Mouse (Mus musculus): Measurements from ENCODE around the gene Cplx3. TPM values are rescaled to one million over a fixed set of nuclear protein-coding genes. Genes with fewer than 3 reads are reported as not detected.

Gene Cplx3
- total RNA-seq, 2 experiments from 2014 or later: 2.4 to 3.2 TPM

DNA sequence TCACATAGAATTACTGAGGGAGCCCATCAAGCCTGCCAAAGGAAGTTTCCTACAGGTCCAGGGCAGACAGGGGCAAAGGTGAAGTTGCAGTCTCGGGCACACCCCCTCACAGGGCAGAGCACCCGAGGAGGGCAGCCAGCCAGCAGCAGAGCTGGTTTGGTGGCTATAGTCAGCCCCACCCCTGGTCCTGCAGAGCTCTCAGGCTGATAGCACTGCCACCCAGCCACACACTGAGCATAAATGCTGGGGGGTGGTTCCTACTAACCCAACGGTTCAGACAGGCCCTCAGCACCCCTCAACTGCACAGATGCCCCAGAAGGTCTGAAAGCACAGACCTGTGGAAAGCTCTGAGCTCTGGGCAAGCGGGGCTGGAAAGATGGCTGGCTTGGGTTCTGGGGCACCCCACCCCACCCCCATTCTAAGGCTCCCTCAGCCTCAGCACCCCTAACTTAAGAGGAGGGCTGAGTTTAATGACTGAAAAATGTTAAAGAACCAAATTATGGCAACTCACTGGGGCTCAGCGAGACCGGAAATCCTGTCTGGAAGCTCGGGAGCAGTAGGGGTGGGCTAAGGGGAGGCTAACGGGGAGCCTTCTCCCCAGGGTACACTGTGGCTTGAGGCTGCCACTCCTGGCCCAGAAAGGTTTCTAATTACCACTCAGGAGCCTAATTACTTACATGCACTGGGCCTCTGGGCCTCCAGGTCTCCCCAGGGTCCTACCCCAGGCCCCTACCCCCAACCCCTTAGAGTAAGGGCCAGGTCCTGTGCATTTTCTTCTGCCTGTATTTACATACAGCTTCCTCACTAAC lies 32.8 kb upstream of the Cplx3 start:
- DNase-seq (ENCODE audit: low spot score in 2 of 2): no peak

DNA sequence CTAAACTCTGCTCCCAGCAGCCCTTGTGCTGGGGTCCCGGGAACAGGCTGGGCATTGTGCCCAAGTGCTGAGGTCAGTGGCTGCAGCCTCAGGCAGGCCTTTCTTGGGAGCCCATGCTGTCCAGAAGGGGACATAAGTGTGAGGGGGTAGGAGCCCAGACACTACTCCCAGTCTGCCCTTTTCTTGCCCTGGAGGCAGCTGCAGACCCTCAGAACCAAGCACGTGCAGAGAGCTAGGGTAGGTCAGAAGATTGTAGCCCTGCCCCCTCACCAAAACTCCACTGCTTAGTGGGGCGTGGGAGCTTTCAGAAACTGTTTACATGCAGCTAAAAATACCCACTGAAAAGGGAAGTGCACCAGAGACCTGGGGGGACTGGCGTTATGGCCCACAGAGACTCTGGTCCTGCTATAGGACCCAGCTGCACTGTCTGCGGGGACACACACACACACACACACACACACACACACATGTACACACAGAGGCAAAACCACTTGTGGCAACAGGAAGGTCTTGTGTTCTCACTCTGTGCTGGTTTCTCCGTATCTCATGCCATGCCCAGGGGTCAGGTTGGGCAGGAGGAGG lies 31.8 kb upstream of the Cplx3 start:
- DNase-seq (ENCODE audit: low spot score in 2 of 2): no peak

DNA sequence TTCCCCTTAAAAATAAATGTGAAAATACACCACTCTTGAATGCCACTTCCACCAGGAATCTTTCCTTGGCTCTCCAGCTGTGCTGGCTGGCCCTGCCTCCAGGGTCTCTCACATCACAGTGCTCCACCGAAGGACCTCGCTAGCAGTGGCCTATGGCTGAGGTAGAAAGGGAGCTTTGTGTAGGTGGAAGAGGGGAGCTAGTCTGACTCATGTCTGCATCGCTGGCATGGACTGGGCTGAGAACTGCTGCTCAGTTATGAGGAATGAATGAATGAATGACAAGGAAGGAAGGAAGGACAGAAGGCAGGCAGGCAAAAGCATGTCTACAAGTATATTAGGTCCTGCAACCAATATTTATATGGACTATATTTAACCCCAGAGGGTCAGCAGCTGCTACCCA lies 31.2 kb upstream of the Cplx3 start:
- DNase-seq (ENCODE audit: low spot score in 2 of 2): no peak

DNA sequence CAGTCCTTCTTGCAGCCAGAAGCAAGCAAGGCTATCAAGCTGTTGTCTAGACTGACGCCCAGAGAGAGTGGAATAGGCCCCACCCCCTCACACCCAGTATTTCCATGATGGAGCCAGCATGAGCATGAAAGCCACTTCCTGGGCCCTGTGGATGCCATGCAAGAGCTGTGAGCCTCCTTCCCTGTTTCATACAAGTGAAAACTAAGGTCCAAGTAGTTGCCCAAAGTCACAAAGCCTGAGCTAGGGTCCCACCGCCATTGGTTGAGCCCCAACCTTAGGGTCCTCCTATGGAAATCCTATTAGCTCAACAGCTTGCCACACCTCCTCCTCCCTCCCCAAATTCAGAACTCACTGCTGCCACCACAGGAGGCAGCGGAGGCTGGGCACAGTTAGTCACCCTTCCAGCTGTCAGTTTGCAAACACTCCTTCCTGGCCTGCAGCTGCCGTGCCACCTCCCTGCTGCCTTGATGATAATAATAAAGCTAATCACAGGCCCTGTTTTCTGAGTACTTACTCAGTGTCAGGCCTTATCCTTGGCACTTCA lies 27.5 kb upstream of the Cplx3 start:
- DNase-seq (ENCODE audit: low spot score in 2 of 2): peak in 1 of 2 experiments; percentile 52

DNA sequence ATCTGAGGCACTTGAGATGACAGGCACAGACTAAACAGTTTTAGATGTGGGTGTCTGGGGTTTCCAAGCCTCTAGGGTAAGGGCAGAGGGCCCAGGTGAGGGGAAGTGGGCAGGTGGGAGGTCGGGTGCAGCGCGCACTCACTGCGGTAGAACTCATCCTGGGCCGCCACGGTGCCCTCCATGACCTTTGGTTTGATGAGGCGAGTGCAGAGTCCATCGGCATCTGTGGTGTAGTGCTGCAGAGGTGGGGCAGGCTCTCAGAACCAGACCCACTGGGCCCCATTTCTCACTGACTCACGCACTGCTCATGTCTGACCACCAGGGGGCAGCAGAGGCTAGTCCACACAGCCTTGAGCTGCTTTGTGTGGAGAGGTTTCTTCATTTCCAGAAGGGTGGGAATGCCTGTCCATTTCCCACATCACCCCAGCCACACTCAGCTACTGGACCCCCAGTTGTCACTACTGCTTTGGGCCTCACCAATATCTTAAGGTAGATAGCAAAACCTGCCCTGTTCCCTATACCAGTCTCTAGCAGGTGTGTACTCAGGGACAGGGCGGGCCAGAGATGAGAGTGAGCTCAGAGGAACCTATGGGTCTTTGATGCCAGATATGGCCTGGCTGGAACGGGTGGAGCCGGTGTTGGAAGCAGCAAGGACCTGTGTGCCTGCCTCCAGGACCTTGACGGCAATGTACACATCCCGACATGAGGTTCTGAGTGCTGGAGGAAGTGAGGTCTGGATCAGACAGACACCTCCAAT lies 23.2 kb upstream of the Cplx3 start:
- peak; percentile 77 to 82 for DNase-seq (ENCODE audit: low spot score in 2 of 2)

DNA sequence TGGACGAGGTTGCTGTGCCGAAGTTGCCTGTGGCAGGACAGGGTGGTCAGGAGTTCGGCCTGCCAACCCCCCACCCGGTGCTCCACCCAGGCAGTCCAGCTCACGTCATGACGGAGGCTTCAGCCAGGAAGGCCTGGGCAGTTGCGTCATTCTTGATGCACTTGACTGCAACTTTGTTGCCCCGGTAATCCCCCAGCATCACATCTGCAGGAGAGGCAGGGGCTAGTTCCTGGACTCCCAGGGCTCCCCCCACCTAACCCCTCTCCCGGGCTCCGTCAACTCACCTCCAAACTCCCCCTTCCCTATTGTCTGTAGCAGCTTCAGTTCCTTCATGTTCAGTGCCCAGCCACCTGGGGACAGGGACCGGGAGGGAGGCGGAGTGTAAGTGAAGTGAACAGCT lies 22.6 kb upstream of the Cplx3 start:
- no peak for DNase-seq (ENCODE audit: low spot score in 2 of 2)

DNA sequence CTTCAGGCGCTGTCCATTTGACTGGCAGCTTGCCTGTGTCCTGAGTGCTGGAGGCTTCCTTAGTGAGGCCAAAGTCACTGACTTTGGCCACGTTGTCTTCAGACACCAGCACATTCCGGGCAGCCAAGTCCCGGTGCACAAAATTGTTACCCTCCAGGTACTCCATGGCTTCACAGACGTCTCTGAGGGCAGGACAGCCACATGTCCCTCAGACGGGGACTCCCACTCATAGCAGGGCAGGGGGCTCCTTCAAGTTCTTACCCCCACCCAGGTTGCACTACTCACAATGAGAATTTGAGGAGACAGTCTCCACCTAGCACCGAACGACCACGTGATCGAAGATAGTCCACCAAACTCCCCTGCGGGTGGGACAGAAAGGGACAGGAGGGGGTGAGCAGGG lies 21.8 kb upstream of the Cplx3 start:
- DNase-seq (ENCODE audit: low spot score in 2 of 2): no peak

DNA sequence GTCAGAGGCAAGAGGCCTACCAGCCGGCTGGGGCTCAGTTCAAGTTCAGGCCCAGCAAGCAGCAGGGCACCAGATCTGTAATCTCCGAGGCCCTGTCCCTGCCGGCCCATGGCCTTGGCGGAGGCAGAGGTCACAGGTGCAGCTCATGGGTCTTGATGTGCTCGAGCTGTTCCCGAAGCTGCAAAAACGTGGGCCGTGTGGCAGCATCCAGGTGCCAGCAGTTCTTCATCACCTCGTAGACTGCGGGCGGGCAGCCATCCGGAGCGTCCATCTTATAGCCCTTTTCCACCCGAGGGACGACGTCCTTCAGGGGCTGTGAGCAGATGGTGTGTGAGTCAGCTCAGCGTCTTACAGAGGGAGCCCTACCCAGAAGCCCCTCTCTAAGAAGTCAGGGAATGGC lies 21.1 kb upstream of the Cplx3 start:
- DNase-seq (ENCODE audit: low spot score in 2 of 2): no peak

DNA sequence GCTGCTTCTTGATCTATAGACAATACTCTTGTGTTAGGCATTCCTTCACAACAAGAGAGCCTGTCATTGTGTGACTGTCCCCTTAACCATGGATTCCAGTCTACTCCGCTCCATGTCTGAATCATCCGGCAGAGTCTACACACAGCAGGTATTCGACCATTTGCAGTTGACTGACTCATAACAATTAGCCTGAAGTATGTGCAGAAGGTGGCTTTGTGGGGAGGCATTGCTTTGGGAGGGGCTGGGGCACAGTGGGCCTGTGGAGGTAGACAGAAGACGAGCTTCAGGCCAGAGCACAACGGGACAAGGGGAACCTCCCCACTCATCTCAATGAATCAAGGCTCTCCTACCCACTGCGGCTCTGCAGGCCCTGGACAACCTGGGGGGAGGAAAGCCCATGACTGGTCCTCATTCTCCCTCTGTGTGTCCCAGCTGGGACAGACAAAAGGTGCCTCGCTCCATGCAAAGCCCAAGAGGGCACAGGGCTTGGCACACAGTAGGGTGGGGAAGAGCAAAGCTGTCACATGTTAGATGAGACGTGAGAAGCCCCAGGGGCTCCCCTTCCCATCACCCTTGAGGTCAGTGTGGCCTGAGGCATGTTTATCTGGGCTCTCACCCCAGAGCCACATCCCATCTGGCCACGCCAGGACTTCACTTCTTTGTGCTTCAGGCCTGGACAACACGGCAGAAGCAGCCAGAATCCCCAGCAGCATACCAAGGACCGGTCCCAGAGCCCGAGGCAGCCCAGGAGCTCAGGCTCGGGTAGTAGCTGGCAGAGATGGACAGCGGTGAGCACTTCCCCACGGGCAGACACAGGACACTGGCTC lies 19.8 kb upstream of the Cplx3 start:
- DNase-seq (ENCODE audit: low spot score in 2 of 2): no peak

DNA sequence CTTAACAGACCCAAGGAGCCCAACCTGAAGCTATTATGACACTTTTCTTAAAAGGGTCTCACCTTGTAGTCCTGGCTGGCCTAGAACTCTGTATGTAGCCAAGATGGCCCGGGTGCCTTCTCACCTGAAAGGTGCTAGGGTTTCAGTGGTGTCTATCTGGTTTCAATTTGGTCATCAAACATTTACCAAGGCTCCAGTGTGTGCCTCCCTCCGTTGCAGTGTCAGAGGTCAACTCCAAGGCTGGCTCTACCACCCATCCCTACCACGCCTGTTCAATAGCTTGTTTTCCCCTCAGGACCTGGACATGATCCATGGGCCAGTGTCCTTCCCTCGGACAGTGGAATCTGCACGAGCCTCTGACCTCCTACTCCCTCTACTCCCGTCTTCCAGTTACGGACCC lies 18.2 kb upstream of the Cplx3 start:
- DNase-seq (ENCODE audit: low spot score in 2 of 2): no peak

DNA sequence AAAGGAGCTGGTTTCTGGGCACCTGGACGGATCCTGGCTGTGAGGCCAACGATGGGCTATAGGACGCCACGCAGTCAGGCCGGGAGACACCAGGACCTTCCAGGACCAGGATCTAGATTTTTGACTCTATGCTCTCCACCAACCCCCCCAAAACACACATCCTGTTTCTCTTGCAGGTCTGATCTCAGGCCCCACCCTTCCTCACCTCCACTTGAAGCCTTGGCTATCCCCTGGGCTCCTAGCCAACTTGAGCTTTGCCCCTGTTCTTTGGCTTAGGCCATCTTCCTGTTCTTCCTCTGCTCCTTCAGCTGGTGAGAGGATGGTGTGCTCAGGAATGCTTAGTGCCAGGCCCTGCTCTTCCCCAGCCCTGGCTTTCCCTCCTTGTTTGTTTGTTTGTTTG lies 14.6 kb upstream of the Cplx3 start, which contains the start of gene Lman1l:
TSS of gene Lman1l (minus strand) at position 101 of the 400 bp plus-strand sequence.
- DNase-seq (ENCODE audit: low spot score in 2 of 2): no peak

DNA sequence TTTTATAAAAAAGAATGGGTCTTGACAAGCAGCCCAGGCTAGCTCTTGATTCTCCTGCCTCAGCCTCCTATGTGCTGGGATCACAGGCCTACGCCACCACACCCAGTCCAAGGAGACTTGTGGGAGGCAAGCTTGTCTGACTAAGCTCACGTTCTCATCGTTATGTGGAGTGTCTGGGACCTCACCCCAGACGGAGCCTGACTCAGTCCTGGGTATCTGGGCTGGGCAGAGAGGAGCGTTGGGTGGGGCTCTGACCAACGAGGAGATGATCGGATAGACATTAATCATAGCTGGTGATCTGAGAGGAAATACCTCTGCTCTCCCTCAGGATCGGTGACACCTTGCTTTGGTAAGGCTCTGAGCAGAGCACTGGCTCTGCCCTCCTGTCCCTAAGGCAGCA lies 12.8 kb upstream of the Cplx3 start:
- no peak for DNase-seq (ENCODE audit: low spot score in 2 of 2)

DNA sequence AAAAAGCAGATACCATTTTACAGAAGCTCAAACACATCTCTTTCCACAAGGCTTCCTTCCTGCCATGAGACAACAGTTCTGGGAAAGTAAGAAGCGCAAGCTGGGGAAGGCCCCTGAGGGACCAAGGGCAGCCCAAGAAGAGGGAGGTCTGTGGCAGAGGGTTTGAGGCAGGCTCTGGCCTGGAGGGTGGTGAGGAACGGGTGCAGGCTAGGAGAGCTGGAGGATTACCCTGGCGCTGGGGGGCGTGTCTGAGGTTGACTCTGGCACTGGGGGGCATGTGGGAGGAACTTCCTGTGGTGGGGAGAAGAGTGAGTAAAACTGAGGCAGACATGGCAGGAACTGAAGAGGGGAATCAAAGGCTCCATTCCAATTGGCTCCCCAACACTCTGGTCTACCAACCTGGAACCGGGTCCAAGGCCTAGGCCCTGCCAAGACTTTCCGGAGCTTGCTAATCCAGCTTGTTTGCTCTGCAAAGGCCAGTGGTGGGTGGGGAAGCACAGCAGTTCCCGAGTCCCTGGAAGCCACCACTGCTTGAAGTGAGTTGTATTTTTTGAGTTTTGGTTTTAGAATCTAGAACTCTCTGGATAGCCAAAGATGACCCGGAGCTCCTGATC lies 11.6 kb upstream of the Cplx3 start:
- DNase-seq (ENCODE audit: low spot score in 2 of 2): peak in 1 of 2 experiments; percentile 69

DNA sequence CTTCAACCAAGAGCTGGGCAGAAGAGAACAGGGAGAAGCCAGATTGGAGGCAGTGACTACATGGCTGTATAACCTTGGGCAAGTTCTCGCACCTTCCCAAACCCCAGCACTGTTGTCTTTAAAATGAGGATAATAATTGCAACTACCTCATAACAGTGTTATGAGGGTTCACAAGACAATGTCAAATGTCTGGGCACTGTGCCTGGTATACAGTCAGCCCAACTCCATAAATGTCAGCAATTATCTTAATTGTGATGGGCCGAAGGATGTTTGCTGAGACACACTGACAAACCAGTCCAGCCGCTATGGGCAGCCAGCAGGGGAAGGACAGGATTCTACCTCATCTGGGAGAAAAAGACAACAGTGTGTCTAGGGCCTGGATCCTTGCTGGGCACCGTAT lies 8.7 kb upstream of the Cplx3 start:
- no peak for DNase-seq (ENCODE audit: low spot score in 2 of 2)

DNA sequence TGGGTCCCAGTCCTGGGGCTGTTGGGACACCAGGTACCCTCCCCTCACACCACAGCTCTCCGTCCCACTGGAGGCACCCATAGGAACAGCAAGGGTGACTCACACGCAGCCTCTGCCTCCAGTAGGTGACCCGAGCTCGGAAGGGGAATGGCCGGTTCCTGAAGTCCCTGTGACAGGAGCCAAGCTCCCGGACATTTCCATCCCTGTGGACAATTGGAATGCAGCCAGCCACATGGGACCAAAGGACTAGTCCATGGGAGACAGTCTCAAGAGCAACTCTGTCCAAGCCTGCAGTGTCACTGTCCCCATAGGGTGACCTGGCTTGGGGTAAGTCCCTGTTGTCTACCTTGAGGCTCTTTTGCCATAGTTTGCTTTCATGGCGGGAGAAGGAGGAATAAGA lies 7.9 kb upstream of the Cplx3 start:
- no peak for DNase-seq (ENCODE audit: low spot score in 2 of 2)

DNA sequence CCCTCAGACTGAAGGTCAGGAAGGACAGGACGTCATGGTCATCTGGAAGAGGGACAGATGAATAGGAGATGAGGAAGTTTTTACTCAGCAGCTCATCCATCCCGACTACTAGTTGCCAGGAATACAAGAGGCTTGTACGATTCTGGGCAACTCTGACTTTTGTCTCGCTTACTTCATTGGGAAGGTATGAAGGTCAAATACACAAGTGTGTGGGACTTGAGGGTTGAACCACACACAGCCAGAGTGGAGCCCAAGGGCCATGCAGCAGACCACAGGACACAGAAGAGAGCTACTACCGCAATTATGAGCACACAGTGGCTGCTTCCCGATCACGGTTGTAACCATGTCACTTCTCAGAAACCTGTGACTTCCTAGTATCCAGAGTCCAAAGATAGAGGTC lies 6.5 kb upstream of the Cplx3 start:
- DNase-seq (ENCODE audit: low spot score in 2 of 2): no peak

DNA sequence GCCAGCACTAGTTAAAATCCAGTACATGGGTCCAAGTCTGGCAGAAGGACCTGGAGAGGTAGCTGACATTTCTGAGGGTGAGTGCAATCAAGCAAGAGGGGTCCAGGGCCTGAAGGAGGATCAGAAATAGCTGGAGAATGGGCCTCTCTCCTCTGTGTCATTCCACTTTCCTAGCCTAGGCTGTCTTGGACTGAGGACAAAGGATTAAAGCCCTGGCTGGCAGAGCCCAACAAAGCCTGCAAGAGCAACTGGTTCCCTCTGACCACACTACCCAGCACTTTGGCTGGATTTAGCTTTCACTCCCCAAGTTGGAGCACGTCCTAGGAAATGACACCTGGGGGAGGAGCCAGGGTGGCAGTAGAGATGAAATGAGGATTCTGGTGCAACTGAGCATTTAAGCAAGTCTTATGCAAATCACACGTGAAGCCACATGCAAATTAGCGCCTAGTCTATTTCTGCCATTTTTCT lies 4.3 kb upstream of the Cplx3 start:
- no peak for DNase-seq (ENCODE audit: low spot score in 2 of 2)

DNA sequence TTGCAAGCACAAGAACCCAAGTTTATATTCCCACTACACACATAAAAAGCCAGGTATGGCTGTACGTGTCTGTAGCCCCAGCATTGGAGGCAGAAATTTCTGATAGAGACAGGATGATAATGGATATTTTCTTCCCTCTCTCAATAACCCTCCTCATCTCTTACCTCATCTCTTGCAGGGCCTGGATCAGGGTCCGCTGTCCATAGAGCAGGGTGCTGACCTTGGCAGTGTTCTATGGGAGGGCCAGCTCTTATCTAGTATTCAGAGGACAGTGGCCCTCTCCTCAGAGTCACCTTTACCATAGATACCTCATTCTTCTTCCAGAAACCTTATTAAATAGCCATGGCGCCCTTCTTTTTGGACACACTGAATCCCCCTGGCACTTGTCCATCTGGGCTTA lies 3.7 kb upstream of the Cplx3 start:
- DNase-seq (ENCODE audit: low spot score in 2 of 2): no peak

DNA sequence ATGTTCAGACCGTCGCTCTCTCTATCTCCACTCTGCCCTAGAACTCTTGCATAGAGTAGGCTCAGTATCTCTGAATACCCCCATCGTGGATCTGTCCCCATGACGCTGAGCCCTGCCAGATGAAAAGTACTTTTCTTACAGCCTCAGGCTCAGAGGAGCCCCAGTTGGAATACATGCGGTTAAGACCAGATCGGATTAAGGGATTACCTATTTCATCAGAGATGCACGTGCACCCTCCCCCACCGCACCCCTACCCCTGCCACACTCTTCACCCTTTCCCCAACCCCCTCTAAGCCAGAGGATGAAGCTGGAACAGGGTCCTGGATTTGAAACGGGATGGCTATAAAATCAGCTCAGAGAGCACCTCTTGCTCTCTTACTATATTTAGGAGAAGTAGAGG lies 578 bp downstream of the Cplx3 start:
- DNase-seq (ENCODE audit: low spot score in 2 of 2): no peak

DNA sequence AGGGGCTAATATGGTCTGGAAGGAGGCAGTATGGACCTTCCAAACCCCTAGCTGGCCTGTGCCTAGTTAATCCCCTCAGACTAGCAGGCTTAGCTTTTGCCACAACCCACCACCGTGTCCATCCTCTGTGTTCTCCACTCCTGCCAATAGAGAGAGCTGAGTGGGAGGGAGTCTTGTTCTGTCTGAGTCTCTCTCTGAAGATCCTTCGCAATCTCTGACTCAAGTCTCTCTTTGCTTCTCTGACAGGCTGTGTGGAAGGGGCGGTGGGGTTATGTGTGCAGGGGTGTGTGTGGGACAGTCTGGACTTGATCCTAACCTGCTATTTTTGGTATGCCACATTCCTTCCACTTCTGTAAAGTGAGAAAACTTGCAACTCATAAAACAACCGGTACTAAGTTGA lies 1.2 kb downstream of the Cplx3 start:
- no peak for DNase-seq (ENCODE audit: low spot score in 2 of 2)

DNA sequence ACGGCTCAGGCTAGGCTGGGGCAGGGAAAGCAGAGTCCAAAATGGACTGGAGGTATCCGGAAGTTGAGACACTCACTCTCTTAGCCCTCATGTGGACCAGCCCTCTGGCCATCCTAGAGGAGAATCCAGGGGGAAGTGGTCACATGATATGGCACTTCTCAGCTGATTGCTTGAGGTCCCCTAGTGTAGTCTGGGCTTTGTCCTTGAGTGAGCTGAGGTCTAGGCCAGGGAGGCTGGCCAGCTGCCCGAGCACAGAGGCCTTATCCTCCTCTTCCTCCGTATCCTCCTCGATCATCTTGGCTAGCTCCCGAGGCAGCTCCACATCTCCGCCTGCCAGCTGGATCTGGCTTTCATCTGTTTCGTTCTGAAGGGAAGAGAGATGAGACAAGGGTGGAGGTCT lies 4.0 kb downstream of the Cplx3 start:
- DNase-seq (ENCODE audit: low spot score in 2 of 2): no peak

Measured in layer of hippocampus, postnatal 14 days (tissue).